Mouse (Mus musculus) lung, postnatal 25 days (tissue): ENCODE results near the gene Zbtb12.
"Not testable (repeated sequence)": the region's sequence is repeated elsewhere in the genome, so short reads cannot be mapped to it uniquely, and the experiment has no call there.

ENCODE experiments used
- DNase-seq: peaks from one replicate; pipeline ENCODE4 v3.0.0; 2022; ENCODE audit warnings: low spot score

The Zbtb12 gene

DNA sequence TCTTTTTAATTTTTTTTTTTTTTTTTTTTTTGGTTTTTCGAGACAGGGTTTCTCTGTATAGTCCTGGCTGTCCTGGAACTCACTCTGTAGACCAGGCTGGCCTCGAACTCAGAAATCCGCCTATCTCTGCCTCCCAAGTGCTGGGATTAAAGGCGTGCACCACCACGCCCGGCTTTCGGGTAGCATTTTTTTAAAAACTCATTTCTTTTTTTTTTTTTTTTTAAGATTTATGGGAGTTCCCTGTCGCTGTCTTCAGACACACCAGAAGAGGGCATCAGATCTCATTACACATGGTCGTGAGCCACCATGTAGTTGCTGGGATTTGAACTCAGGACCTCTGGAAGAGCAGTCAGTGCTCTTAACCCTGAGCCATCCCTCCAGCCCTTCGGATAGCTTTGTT is 22.7 kb downstream of the Zbtb12 start:
- not testable (repeated sequence) for DNase-seq

DNA sequence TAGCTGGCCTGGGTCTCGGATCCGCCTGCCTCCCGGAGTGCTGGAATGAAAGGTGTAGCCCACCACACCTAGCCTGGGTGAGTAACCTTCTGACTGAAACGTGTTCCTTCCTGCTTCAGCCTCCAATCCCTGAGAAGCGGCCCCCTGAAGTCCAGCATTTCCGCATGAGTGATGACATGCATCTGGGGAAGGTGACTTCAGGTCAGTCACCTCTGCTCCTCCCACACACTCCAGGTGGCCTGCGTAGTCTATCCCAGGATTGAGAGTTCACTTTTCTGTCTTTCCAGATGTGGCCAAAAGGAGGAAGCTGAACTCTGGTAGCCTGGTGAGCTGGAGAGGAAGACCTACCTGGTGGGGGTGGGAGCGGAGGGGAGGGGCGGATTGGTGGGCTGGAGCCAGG is 23.6 kb downstream of the Zbtb12 start:
- DNase-seq = no peak

DNA sequence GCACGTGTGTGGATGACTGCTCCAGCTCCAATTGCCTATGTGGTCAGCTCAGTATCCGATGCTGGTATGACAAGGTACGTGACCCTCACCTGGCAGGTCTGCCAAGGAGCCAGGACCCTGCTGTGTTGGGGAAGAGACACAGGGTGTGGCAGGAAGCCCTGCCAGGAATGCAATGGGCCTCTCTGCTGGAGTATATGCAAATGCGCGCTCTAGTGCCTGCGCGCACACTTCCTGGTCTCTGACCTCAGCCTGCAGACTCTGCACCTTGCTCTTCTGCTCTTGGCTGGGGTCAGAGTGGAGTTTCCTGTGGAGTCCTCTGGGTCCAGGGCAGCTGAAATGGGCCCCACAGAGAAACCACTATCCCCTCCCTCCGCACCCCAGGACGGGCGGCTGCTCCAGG is 31.7 kb downstream of the Zbtb12 start:
- no peak for DNase-seq

DNA sequence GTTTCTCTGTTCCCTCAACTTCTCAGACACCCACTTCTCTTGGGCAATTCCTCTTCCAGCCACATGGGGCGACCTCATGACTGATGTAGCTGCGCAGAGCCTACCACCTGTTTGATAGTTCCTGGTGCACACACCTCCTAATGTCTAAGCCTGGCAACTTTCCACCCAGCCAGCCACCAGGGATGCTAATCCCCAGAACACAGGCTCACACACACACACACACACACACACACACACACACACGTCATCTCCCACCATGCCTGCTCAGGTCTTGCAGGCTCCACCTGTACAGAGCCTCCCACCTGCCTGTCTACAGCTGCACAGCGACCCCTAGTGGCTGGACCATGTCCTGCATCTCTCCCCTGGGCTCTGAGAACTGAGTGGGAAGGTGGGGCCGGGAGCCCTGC is 32.7 kb downstream of the Zbtb12 start:
- DNase-seq = peak; percentile 81

DNA sequence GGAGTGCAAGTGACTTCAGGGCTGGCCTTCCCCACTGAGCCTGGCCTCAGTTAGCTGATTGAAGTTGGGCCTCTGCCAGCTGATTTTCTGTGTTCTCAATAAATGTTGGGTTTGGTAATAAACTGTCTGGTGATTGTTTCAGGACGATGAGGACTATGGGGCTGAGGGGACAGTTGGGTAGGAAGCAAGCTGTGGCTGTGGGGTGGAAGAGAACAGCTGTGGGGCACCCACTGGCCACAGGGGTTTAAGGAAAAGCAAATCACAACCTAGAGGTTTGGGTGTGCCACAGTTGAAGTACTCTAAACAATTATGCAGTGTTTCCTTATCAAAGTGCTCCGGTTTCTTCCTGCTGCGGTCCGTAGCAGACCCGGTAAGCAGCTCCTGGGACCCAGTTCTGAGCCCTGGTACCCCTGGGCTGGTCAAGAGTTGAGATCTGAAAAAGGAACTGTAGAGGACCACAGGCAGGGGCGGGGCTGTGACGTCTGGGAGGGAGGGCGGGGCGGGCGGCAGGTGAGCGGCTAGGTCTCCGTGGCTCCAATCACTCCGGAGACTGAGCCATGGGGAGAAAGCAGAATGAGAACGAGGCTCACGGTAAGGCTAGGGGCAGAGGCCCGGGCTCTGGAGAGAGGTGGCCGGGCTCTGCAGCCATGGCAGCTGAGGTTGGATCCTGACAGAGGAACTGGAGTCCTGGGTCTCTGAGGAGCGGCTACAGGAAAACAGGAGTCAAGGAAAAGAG is 34.8 kb downstream of the Zbtb12 start, which contains the start of gene Slc44a4:
Gene Slc44a4, plus strand, starts transcription at position 537 of the 736 bp plus-strand sequence.
- no peak for DNase-seq

DNA sequence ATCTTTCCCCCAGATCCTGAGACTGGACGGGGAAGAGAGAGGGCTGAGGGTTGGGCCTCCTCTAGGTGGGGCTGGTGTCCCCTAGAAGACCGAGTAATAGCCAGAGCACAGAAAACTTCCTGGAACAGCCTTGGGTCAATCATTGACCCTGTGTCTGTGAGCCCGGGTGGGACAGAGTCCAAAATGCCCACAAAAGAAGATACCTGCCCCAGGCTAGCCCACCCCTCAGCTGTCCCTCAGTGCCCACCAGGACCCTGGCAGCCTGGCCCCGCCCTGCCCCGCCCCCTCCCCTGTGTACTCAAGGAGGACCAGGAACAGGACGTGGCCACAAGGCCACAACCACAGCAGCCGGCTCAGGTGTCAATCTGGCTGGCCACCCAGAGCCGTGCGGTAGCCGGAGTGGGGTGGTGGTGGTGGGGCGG is 36.1 kb downstream of the Zbtb12 start:
- no peak for DNase-seq

DNA sequence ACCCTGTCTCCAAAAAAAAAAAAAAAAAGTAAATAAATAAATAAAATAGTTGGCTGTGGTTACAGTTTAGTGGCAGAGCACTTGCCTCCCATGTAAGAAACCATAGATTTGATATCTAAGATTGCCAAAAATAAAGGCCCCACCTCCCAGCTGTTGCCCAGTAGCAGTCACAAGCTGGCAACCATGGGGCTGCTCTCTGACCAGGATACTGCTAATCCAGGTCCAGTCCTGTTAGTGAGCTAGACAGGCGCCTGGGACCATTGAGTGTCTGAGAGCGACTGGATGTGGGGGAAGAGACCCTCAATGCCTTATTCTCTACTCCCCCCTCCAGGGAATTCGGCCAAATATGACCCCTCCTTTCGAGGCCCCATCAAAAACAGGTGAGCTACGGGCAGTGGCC is 37.0 kb downstream of the Zbtb12 start:
- DNase-seq = no peak

DNA sequence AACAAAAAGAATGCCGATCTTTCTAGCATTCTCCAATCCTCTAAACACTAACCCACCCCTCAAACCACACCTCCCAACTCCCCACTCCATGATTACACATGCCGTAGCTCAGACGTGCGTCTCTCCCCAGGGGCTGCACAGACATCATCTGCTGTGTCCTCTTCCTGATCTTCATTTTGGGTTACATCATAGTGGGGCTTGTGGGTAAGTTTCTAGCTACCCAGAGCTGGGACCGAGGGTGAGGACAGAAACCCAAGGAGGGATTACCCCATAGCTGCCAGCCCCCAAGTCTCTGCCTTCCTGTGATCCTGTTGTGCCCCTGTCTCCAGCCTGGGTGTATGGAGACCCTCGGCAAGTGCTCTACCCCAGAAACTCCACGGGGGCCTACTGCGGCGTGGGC is 37.9 kb downstream of the Zbtb12 start:
- no peak for DNase-seq

DNA sequence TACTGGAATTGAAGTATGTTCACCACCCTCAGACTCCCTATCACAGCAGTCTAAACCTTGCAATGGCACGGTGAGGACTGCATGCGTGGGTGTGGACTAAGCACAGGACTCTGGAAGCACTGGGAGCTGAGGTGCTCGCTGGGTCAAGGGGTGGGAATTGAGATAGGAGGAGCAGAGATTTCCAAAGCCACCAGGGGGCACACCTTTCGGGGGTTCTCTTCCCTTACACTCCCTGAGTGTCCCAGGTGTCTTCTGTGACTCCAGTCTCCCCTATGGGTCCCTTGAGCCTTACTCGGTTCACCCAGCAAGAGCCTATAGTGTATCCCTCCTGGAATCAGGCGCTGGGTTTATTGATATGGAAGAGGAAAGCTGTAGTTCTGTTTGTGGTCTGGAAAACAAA is 43.7 kb downstream of the Zbtb12 start:
- DNase-seq = no peak

DNA sequence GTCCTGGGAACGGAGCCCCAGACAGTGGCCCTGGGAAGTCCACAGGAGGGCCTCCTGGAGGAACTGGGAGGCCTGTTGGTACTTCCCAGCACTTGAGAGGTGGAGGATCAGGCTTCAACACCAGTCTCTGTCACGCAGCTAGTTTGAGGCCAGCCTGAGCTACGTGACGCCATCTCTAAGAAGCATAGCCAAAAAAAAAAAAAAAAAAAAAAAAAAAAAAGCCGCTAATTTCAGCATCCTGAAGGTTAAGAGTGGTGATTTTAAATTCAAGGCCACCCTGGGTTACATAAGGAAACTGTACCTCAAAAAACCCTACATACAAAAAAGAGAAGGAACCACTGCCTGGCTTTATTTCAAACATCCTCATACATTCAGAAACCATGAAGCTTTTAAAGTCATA is 45.0 kb downstream of the Zbtb12 start:
- DNase-seq = no peak

DNA sequence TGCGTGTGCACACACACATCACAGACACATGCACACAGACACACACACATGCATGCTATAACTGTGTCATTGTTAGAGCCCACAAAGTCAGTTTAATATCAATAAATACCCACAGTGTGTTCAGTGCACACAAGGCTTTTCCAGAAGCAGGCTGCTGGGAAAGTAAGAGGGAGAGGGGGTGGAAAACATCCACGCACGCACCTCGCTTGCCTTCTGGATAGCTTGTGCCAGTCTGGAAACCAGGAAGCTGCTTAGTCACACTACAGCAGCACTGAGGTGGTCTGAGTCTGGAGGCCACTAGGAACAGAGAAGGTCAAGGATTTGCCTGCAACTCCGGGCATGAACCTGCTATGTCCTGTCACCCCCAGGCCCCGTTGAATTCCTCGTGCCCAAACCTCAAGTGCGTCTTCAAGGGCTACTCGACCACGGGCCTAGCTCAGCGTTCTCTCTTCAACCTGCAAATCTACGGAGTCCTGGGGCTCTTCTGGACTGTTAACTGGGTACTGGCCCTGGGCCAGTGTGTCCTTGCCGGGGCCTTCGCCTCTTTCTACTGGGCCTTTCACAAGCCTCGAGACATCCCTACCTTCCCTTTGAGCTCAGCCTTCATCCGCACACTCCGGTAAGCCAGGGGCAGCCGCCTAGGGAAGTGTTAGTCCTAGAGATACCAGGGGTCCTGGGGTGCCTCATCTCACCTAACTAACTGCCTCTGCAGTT is 48.2 kb downstream of the Zbtb12 start:
- DNase-seq = no peak

DNA sequence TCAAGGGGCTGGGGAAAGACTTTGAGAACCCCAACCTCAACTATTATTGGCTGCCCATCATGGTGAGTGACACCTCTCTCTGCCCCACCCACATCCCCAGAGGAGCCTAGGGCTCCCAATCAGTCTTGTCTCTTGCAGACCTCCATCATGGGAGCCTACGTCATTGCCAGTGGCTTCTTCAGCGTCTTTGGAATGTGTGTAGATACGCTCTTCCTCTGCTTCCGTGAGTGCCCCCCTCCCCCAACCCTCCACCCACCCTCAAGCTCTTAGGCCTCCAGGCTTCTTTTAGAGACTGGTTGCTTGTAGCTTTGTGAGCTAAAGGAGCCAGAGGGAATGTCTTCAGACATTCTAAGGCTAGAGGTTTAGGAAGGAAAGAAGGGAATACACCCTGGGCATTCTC is 49.6 kb downstream of the Zbtb12 start:
- no peak for DNase-seq

DNA sequence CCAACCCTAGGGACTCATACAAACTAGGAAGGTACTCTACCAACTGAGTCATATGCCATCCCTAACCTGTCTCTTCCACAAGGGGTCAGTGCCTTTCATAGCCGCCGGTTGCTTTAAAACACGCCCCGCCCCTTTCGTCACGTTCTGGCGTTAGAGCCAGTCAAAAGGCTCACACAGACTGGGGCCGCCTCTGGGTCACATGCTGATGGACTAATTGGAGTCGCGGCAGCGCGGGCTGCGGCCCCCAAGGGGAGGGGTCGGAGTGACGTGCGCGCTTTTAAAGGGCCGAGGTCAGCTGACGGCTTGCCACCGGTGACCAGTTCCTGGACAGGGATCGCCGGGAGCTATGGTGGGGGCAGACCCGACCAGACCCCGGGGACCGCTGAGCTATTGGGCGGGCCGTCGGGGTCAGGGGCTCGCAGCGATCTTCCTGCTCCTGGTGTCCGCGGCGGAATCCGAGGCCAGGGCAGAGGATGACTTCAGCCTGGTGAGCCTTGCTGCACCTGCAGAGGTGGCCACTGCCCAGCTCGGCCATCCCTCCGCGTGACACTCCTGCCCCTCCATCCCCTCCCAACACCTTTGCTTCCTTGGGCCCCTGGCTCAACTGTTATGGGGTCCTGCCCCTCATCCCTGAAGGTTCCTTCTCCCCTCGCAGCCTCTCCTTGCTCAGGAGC is 51.9 kb downstream of the Zbtb12 start, which contains the start of gene Neu1:
Gene Neu1, plus strand, starts transcription at position 193 of the 674 bp plus-strand sequence.
- peak; percentile 99 for DNase-seq

DNA sequence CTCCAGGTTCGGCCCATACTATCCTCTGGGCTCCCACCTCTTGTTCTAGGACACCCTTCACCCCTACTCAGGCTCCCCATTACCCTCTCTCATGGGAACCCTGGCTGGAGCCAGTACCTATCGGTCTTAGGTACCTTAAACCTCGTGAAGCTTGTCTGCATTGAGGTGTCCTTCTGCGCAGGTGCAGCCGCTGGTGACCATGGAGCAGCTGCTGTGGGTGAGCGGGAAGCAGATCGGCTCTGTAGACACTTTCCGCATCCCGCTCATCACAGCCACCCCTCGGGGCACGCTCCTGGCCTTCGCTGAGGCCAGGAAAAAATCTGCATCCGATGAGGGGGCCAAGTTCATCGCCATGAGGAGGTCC is 52.4 kb downstream of the Zbtb12 start:
- DNase-seq = no peak

DNA sequence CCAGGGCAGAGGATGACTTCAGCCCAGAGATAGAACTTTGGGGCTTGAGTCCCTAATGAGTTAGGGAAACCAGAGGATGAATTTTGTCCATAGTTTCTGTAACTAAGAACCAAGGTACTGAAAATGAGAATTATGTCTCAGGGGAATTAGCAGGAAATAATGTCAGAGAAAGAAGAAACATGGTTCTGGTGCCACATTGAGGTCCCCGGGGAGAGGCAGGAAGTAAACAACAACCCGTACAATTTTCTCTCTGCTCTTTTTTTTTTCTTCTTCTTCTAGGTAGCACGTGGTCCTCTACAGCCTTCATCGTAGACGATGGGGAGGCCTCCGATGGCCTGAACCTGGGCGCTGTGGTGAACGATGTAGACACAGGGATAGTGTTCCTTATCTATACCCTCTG is 53.0 kb downstream of the Zbtb12 start:
- no peak for DNase-seq

DNA sequence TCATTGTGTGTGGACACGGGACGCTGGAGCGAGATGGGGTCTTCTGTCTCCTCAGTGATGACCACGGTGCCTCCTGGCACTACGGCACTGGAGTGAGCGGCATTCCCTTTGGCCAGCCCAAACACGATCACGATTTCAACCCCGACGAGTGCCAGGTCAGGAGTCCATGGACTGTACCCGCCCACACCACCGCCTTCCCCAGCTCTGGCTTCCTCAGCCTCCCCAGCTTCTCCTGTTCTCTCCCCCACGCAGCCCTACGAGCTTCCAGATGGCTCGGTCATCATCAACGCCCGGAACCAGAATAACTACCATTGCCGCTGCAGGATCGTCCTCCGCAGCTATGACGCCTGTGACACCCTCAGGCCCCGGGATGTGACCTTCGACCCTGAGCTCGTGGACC is 54.7 kb downstream of the Zbtb12 start:
- no peak for DNase-seq

DNA sequence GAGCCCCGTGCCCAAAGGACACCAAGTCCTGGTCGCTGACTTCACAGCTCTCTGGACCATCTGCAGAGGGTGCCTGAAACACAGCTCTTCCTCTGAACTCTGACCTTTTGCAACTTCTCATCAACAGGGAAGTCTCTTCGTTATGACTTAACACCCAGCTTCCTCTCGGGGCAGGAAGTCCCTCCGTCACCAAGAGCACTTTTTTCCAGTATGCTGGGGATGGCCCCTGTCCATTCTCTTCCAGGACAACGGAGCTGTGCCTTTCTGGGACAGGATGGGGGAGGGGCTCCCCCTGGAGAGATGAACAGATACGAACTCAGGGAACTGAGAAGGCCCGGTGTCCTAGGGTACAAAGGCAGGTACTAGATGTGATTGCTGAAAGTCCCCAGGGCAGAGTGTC is 55.5 kb downstream of the Zbtb12 start:
- DNase-seq = no peak

DNA sequence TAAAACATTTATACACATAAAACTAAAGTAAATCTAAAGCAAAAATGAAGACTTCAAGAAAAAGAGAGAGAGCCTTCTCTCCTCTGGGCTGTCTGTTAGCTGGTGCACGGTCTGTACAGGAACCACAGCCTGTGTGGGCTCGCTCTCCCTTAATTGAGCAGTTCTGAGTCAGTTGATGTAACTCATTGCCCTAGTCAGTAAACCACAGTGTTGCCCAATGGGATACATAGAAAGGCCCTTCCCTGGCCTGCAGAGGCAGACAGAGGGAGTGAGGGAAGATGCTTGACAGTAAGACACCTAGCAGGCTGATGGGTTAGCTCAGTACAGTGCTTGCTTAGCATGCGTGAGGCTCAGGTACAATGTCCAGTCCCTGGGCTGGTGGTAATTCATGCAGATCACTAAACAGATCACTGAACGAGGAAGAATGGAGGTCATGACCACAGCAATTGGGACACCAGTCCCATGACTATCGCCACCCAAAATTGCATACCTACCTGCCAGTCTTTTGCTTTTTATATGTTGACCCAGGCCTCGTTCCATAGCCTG is 58.8 kb downstream of the Zbtb12 start:
- DNase-seq = no peak

DNA sequence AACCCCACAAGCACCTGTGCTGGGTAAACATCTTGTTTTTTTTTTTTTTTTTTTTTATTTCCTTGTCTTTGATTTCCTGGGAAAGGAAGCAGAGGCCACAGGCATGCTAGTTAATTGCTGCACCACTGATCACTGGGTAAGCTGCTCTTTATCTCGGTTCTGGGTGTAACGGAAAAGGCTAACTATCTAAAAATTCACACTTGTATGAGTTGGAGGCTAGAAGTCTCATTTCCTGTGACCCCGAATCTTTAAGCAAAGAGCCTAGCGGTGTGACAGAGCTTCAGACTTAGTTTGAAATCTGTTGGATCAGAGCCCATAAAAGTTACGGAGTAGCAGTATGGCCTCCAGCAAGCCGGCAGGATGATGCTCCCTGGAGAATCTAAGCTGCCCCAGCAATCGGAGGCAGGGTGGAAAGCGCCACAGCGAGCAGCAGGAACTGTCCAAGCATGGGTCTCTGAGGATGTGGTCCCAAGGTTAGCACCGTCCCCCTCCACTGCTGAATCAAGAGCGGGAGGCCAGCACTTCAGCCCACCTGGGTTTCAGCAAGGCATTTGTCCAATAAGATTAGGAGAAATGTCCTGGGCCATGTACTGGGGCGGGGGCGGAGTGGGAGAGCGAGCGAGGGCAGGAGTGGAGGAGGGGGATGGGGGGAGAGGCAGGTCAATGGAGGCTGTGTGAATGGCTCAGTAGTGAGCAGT is 62.2 kb downstream of the Zbtb12 start:
- DNase-seq = no peak

DNA sequence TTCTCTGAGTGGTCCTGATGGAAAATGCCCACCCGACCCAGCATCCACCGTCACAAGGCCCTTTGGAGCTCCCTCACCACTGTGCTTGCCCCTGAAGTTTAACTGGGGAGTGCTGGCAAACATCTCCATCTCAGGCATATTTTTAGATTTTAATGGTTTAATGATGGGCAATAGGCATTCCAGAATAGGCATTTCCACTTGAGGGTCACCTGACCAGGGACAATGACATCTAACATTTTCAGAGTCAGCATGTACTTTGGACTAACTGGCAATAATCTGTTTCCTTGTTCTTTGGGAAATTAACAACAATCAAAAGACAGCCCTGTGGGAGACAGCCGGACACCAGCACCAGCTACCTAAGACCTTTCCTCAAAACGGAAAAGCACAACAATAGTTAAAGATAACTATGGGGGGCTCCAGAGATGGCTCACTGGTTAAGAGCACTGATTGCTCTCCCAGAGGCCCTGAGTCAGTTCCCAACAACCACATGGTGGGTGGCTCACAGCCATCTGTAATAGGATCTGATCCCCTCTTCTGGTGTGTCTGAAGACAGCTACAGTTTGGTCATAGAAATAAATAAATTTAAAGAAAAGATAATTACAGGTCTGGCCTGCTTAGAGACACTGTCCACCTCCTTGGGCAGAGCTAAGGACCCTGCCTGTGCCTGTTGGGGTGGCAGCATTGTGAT is 64.0 kb downstream of the Zbtb12 start:
- no peak for DNase-seq

DNA sequence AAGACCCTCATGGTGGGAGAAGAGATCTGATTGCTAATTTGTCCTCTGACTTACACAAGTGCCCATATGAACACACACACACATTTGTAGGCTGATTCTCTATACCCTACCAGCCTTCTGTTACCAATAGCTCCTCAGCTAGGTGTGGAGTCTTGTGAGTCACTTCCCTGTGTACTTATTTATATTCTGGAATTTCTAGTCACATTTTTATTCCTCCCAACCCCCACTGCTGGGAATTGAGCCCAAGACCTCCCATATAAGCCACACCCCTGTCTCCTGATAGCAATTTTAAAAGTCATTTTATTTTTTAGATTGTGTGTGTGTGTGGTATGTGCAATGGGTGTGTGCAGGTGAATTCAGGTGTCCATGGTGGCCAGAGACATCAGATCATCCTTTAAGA is 65.1 kb downstream of the Zbtb12 start:
- DNase-seq = no peak
